Mouse (Mus musculus) C2C12 (cell line): ENCODE data around the gene Akr1c21.

ENCODE experiments used
- CEBPB ChIP-seq: IDR thresholded peaks from one replicate; pipeline ENCODE4 v1.6.1; 2011; ENCODE audit warnings: low read depth, mild to moderate bottlenecking, control low read depth, moderate library complexity
- CTCF ChIP-seq: IDR thresholded peaks from one replicate; pipeline ENCODE4 v1.5.1; 2011; ENCODE audit not compliant: control insufficient read depth, insufficient read depth, insufficient read length
- MAX ChIP-seq: IDR thresholded peaks from one replicate; pipeline ENCODE4 v1.6.1; 2011; ENCODE audit warnings: mild to moderate bottlenecking, control low read depth
- MYOD1 ChIP-seq: IDR thresholded peaks from one replicate; pipeline ENCODE4 v1.6.1; 2011; ENCODE audit warnings: low read depth; ENCODE audit not compliant: control insufficient read depth, insufficient read length
- USF1 ChIP-seq: IDR thresholded peaks from one replicate; pipeline ENCODE4 v1.6.1; 2011; ENCODE audit warnings: low read depth, mild to moderate bottlenecking, control low read depth, moderate library complexity

DNA sequence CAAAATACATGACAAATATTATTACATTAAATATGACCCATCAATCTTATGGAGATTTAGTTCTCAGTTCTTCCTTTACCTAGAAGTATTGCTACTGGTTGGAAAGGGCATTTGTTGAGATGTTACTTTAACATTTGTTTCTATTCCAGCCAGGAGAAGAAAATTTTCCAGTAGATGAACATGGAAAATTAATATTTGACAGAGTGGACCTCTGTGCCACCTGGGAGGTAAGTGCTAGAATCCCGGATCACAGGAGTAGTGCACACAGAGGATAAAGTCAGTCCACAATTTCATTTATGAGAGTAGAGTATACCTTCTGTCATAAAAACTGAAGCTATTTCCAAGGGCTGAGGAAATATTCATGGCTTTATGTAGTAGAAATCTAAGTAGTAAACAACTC, 3.0 kb downstream of the Akr1c21 start:
- TF ChIP-seq CTCF (no peak), MAX (no peak), USF1 (no peak), MYOD1 (no peak), CEBPB (no peak)
